Mouse (Mus musculus): ENCODE measurements around the gene Cnfn.
"Not testable (repeated sequence)": the region's sequence is repeated elsewhere in the genome, so short reads cannot be mapped to it uniquely, and the experiment has no call there.

The Cnfn gene

GRCm38 (mm10) chr7:25365937-25366625, 3.4 kb downstream of the Cnfn start:
- DNase-seq (ENCODE audit: low spot score): no peak

- DNase-seq (ENCODE audit: low spot score): no peak
These were observed 5.9 kb downstream of the Cnfn start for GRCm38 (mm10) chr7:25363632-25364031.

- no peak for DNase-seq (ENCODE audit: low spot score)
These were observed 6.4 kb downstream of the Cnfn start for GRCm38 (mm10) chr7:25363151-25363550.

DNA sequence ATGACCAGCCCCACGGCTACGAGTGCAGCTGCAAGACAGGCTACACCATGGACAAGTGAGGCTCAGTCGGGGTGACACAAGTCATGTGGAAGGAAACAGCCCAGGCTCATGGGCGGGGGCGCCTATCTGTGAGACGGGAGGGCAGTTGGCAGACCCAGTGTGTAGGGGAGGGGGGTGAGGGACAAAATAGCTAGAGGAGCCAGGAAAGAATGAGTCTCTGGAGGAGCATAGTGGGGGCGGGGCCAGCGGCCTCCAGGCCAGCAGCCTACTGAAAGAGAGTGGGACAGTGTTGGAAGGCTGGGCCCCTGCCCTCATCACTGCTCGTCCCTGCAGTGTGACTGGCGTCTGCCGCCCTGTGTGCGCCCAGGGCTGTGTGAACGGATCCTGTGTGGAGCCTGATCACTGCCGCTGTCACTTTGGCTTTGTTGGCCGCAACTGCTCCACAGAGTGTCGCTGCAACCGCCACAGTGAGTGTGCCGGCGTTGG, 10.8 kb downstream of the Cnfn start:
- no peak for DNase-seq (ENCODE audit: low spot score)

DNA sequence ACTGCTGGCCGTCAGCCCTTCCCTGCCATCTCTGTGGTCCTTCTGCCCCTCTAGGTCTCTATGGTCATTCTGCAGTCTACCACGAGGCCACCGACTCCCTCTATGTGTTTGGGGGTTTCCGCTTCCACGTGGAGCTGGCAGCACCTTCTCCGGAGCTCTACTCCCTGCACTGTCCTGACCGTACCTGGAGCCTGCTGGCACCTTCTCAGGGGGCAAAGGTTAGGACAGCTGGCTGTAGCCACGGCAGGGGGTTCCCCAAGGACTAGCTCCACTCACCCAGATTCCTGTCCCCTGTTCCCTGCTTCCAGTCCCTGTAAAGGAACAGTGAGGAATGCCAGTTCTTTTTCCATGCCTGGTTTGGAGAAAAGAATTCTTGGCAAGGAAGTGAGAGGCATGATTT, 20.7 kb downstream of the Cnfn start:
- no peak for DNase-seq (ENCODE audit: low spot score)

- DNase-seq (ENCODE audit: low spot score): no peak
These were observed 28.3 kb downstream of the Cnfn start for GRCm38 (mm10) chr7:25341000-25341784.

DNA sequence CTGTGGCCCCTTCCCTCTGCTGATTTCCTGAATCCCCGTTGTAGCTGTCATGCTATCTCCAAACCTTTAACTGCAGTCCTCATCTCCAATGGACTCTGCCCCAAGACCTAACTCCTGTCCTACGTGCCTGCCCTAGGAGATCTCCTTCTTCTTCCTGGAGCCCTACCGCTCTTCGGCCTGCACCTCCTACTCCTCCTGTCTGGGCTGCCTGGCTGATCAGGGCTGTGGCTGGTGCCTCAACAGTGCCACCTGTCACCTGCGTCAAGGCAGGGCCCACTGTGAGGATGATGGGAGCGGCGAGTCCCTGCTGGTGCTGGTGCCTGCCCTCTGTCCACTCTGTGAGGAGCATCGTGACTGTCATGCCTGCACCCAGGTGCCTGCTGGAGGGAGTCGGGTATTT, 30.2 kb downstream of the Cnfn start:
- no peak for DNase-seq (ENCODE audit: low spot score)

DNA sequence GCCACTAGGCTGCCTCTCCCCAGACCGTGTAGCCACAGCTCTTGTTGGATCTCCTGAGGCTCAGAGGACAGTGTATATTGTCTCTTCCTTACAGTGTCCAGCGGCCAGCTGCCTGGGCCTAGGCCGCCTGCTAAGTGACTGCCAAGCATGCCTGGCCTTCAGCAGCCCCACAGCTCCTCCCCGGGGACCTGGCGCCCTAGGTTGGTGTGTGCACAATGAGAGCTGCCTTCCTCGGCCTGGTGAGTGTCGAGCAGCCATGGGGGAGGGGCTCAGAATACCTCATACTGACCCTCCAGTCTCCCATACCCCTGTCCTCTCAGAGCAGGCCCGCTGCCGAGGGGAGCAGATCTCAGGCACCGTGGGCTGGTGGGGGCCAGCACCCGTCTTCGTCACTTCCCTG, 35.1 kb downstream of the Cnfn start:
- no peak for DNase-seq (ENCODE audit: low spot score)

DNA sequence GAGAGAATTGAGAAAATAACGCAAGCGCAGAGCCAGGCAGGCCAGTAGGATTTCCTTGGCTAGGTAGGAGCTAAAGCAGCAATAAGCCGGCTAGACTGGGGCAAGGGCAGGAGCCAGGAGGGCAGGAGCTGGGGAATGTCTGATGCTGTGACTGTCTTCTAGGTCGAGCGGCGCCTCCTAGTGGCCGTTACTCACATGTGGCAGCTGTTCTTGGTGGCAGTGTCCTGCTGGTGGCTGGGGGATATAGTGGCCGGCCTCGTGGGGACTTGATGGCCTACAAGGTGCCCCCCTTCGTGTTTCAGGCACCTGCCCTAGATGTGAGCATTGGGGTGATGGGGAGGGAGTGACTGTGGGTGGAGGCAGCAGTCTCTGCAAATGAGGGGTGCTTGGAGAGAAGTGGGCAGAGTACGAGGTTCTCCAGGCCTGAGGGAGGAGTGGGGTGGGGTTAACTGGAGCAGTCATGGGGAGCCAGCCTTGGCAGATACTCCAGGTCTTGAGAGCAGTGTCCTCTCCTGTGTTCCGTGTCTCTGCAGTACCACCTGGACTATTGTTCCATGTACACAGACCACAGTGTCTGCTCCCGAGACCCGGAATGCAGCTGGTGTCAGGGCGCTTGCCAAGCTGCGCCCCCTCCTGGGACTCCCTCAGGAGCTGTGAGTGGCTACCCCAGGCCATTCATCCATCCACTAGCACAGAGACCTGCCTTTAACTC, 35.8 kb downstream of the Cnfn start:
- peak; percentile 64 for DNase-seq (ENCODE audit: low spot score)

DNA sequence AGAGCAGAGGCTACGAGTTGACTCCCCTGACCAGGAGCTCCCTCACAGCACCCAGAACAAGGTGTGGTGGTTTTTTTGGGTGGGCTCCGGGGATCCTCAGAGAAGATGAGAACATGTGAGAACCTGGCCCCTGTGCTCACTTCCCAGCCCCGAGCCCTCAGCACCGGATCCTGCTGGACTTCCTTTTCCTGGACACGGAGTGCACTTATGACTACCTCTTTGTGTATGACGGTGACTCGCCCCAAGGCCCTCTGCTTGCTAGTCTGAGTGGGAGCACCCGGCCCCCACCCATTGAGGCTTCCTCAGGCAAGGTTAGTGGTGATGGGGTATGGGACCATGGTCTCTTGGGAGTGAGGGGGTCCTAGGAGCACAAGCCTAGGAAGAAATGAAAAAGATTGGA, 43.3 kb downstream of the Cnfn start:
- DNase-seq (ENCODE audit: low spot score): no peak

DNA sequence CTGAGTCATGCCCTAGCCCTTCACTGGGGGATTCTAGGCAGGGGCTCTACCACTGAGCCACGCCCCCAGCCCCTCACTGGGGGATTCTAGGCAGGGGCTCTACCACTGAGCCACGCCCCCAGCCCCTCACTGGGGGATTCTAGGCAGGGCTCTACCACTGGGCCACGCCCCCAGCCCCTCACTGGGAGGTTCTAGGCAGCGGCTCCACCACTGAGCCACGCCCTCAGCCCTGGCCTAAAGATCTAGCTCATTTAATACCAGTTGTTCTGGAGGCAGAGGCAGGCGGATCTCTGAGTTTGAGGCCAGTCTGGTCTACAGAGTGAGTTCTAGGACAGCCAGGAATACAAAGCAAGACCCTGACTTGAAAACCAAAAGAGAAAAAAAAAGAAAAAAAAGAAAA, 44.1 kb downstream of the Cnfn start:
- not testable (repeated sequence) for DNase-seq (ENCODE audit: low spot score)

DNA sequence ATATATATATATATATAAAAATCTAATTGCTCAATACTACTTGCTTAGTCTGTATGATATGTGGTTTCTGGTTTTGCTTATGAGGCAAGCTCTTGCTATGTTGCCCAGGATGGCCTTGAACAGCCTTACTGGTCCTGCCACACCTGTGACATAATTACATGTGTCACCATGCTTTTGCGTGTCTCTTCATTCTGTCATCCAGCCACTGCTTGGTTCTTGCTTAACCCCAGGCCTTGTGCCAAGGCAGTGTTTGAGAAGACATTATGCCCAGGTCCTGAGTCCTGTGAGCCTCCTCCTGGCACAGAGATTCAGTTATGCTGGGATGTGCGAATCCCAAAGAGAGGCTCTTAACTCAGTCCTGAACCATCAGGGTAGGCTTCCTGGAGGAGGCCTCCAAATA, 46.3 kb downstream of the Cnfn start:
- DNase-seq (ENCODE audit: low spot score): no peak

- DNase-seq (ENCODE audit: low spot score): no peak
These were observed 47.5 kb downstream of the Cnfn start for GRCm38 (mm10) chr7:25322058-25322484.

Data from T-cell, adult 2 months (primary cell).